Mouse (Mus musculus) olfactory bulb, adult 2 months (tissue): ENCODE results near the gene Prkn. TPM values are rescaled to one million over a fixed set of nuclear protein-coding genes. Genes with fewer than 3 reads are reported as not detected.
"Not testable (repeated sequence)": the region's sequence is repeated elsewhere in the genome, so short reads cannot be mapped to it uniquely, and the experiment has no call there.

Source experiments
- H3K27ac ChIP-seq: fragments of 200-500 bp; 2 replicates; pipeline ENCODE4 v1.5.1; 2012; ENCODE audit warnings: low read depth, low read length; ENCODE audit not compliant: insufficient read depth
- H3K4me1 ChIP-seq: fragments of 200-500 bp; 2 replicates; pipeline ENCODE4 v1.6.1; 2012; ENCODE audit warnings: low read length; ENCODE audit not compliant: control insufficient read depth, insufficient read depth
- H3K4me3 ChIP-seq: fragments of 200-500 bp; 2 replicates; pipeline ENCODE4 v1.5.1; 2012; ENCODE audit warnings: mild to moderate bottlenecking, low read depth, low read length, moderate library complexity; ENCODE audit not compliant: insufficient read depth
- CTCF ChIP-seq: fragments of 200-500 bp; IDR thresholded peaks from 2 replicates; pipeline ENCODE4 v1.5.1; 2012; ENCODE audit warnings: low read depth, mild to moderate bottlenecking, low read length, moderate library complexity; ENCODE audit not compliant: insufficient read depth
- POLR2A ChIP-seq: fragments of 200-500 bp; IDR thresholded peaks from 2 replicates; pipeline ENCODE4 v1.6.1; 2012; ENCODE audit warnings: mild to moderate bottlenecking, low read depth, low read length, moderate library complexity; ENCODE audit not compliant: insufficient read depth
- WGBS: fragments of 180-500 bp; shearing (Covaris S2); methylation state at CpG from one replicate; pipeline ENCODE4 v1.1.7; 2018; 5-methylcytosine and 5-hydroxymethylcytosine counted together
- polyA plus RNA-seq: library from polyadenylated mRNA; stranded (reverse); fragments of >200 nt; gene quantifications from 2 replicates; pipeline ENCODE4 v1.2.4, GENCODE M21; 2012; ENCODE audit warnings: low replicate concordance; ENCODE audit not compliant: missing spikeins, insufficient read depth, insufficient read length

Gene Prkn
- polyA plus RNA-seq, 1 experiment, result not detected

DNA sequence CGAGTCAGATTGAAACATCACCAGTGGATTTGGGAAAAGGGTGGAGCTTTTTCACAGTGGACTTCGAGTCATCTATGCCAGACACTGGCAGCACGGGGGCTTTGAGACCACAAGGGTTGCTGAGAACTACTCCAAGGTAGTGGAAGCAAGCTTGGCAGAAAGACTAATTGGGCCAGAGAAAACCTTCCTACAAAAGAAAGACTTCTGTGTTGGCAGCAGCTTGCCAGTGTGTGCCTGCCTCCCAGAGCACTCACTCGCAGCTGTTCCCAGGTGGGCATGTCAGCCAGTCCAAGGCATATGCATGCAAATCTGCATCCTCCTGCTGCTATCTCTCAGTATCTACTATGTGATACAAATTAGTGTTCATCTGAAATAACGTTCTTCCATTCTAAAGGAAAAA is 302.1 kb downstream of the Prkn start:
- 55% methylated on average over 5 of the region's 5 CpGs for WGBS
- no peak overlapping the region for H3K4me3 ChIP-seq
- TF ChIP-seq POLR2A (no peak), CTCF (no peak)
- no peak overlapping the region for H3K27ac ChIP-seq
- H3K4me1 ChIP-seq, result 0 out of 2 replicates have a peak, but pooled peaks cover 3% of the 10 kb centered on the region

DNA sequence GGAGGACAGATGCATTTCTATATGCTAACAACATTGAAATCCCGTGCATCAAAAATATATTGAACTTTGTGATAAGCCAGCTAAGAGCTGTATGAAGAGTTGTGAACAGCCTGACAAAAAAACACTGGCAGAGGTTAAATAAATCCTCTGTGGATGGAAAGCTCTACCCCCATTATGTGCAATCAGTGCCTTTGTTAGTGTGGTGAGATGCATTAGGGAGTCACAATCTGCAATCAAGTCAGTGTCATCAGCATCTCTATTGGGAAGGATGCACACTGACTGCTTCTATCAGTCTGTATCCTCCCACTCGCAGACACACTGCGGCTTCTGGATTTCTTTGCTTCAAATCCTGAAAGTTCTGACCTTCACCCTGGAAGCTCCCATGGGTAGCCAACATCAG is 315.9 kb downstream of the Prkn start:
- Histone ChIP-seq H3K27ac (no peak overlapping the region), H3K4me3 (no peak overlapping the region), H3K4me1 (peaks cover 3% of the 10 kb centered on the region)
- TF ChIP-seq POLR2A (no peak), CTCF (no peak)
- WGBS, result 87% methylated on average over 3 of the region's 3 CpGs

DNA sequence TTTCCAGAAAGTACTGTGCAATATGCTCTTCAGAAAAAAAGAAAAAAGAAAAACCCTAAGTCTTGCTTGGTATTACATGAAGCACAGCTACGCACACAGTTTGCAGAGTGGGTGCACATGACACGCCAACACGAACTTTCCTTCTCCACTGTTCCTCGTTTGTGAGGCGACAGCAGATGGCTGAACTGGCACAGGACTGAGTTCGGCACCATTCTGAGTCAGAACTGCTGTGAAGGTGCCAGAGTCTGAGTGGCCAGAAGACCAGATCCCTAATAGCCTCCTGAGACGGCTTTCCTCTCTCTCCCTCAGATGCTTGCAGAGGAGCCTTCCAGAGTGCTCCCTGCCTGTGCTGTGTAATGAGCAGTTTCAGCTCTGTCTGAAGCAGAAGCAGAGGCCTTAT is 317.4 kb downstream of the Prkn start:
- Histone ChIP-seq H3K4me1 (peaks cover 3% of the 10 kb centered on the region), H3K27ac (0 out of 2 replicates have a peak overlapping the region, but pooled peaks have one; percentile 40), H3K4me3 (peak overlapping the region; percentile 31)
- WGBS, result 19% methylated on average over 7 of the region's 7 CpGs
- TF ChIP-seq CTCF, result no peak
- no peak for TF ChIP-seq POLR2A

GRCm38 (mm10) chr17:11161436-11161835 is 321.3 kb downstream of the Prkn start:
- WGBS, result 60% methylated on average over 1 of the region's 1 CpGs
- no peak for TF ChIP-seq CTCF
- no peak for TF ChIP-seq POLR2A
- no peak overlapping the region for H3K27ac ChIP-seq
- peaks cover 3% of the 10 kb centered on the region for H3K4me1 ChIP-seq
- no peak overlapping the region for H3K4me3 ChIP-seq

- Histone ChIP-seq H3K27ac (no peak overlapping the region), H3K4me1 (no peaks in the 10 kb centered on the region), H3K4me3 (no peak overlapping the region)
- TF ChIP-seq POLR2A (no peak), CTCF (no peak)
- 68% methylated on average over 3 of the region's 3 CpGs for WGBS
These were observed 322.6 kb downstream of the Prkn start for GRCm38 (mm10) chr17:11162770-11163169.

- Histone ChIP-seq H3K27ac (no peak overlapping the region), H3K4me1 (no peaks in the 10 kb centered on the region), H3K4me3 (no peak overlapping the region)
- TF ChIP-seq POLR2A, result no peak
- no peak for TF ChIP-seq CTCF
These were observed 347.2 kb downstream of the Prkn start for GRCm38 (mm10) chr17:11187356-11187755.

DNA sequence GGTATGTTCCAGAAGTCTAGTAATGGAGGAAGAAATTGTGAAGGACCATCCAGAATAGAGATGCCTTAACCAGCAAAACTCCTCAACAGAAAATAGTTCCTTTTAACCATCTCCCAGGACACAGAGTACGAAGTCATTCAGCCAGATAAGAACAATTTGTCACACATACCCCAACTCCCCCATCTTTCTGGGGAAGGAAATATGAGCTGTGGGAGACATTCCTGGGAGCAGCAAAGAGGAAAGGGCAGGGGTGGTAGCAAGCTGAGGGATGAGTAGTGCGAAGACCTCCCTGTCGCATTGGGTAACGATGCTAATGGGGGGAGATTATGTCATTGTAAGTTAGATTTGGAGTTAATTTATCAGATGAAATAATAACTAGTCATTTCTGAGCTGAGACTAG is 348.3 kb downstream of the Prkn start:
- TF ChIP-seq CTCF (no peak), POLR2A (no peak)
- 97% methylated on average over 4 of the region's 4 CpGs for WGBS
- Histone ChIP-seq H3K4me1 (no peaks in the 10 kb centered on the region), H3K27ac (no peak overlapping the region), H3K4me3 (no peak overlapping the region)

GRCm38 (mm10) chr17:11190306-11190705 is 350.1 kb downstream of the Prkn start:
- Histone ChIP-seq H3K27ac (no peak overlapping the region), H3K4me3 (no peak overlapping the region), H3K4me1 (no peaks in the 10 kb centered on the region)
- TF ChIP-seq POLR2A (no peak), CTCF (no peak)
- WGBS, result 66% methylated on average over 2 of the region's 2 CpGs

DNA sequence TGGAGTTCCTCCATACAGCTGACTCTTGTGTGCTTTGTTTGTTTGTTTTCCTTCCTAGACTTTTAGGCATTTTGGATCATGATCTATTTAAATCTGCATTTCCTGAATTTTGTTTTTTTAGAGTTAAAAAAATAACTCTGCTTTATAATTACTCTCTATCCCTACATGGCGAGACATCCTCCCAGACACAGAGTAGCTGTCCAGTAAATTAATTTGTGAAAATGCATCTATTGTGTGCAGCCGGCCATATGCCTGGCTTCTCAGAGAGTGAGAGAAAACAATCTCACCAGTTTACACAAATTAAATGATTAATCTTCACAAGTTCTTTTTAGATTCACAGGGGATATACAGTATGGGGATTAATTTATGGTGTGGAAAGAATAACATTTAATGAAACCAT is 357.9 kb downstream of the Prkn start:
- WGBS, result 76% methylated on average over 2 of the region's 2 CpGs
- Histone ChIP-seq H3K27ac (no peak overlapping the region), H3K4me3 (no peak overlapping the region), H3K4me1 (no peaks in the 10 kb centered on the region)
- TF ChIP-seq CTCF (no peak), POLR2A (no peak)

DNA sequence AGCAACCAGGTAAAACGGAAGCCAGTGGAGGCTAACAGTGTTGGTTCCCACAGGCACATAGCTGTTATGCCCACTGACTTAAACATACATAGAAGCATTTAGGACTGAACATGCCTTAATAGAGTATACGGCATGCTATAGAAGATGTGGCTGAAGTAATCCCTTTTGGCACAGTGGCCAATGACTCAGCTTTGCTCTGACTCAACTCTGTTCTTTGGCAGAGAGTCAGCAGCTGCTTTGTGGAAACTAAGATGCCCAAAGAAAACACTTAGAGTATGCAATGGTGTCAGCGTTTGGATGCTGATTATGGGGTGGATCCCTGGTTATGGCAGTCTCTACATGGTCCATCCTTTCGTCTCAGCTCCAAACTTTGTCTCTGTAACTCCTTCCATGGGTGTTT is 368.9 kb downstream of the Prkn start:
- WGBS, result 36% methylated on average over 4 of the region's 4 CpGs
- H3K4me1 ChIP-seq, H3K27ac ChIP-seq, H3K4me3 ChIP-seq: not testable (repeated sequence)

DNA sequence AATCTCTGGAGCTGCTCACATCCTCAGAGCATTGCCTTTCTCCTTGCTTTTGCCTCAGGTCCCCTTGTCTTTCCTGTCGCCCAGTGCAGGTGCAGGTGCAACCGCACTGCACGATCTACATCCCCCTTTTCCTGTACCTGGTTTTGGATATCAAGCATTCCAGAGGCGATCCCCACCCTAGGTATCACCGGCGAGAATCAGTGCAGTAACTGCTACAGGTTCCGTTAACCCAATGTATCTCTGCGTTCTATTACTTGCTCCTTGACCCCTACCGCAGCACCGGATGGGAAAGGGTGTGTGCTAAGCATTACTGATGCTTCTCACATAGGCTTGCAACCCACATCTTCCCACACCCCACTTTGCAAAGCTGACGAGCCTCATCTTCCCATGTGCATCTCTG is 370.8 kb downstream of the Prkn start:
- H3K27ac ChIP-seq, result no peak overlapping the region
- TF ChIP-seq CTCF, result no peak
- TF ChIP-seq POLR2A, result no peak
- 90% methylated on average over 11 of the region's 11 CpGs for WGBS
- H3K4me3 ChIP-seq, result no peak overlapping the region
- no peaks in the 10 kb centered on the region for H3K4me1 ChIP-seq
